Mouse (Mus musculus) neural tube, embryonic 10.5 days (tissue): ENCODE results near the gene Npb.

ENCODE experiments used
- DNase-seq: peaks from one replicate; pipeline ENCODE4 v3.0.0-alpha.2; 2017; ENCODE audit warnings: low spot score; ENCODE audit errors: extremely low spot score

Gene Npb

GRCm38 (mm10) chr11:120630881-120631725 lies 22.8 kb downstream of the Npb start:
- DNase-seq: no peak

- no peak for DNase-seq
These were observed 23.6 kb downstream of the Npb start for GRCm38 (mm10) chr11:120631726-120632448.

GRCm38 (mm10) chr11:120632559-120633519 lies 24.6 kb downstream of the Npb start:
- peak; percentile 74 for DNase-seq

- DNase-seq: peak; percentile 93
These were observed 25.5 kb downstream of the Npb start, which contains the start of gene Mafg for GRCm38 (mm10) chr11:120633520-120634343. Gene Mafg, minus strand, starts transcription at chr11:120633600.

GRCm38 (mm10) chr11:120634810-120635209 lies 26.5 kb downstream of the Npb start:
- DNase-seq: no peak

- no peak for DNase-seq
These were observed 33.0 kb downstream of the Npb start for GRCm38 (mm10) chr11:120641255-120641654.

GRCm38 (mm10) chr11:120641869-120642268 lies 33.6 kb downstream of the Npb start:
- DNase-seq: no peak

- no peak for DNase-seq
These were observed 34.8 kb downstream of the Npb start for GRCm38 (mm10) chr11:120642939-120643600.

GRCm38 (mm10) chr11:120643601-120643987 lies 35.3 kb downstream of the Npb start, which contains the start of gene Pycr1:
Gene Pycr1, minus strand, starts transcription at chr11:120643769.
- peak; percentile 96 for DNase-seq

GRCm38 (mm10) chr11:120647047-120647830 lies 39.0 kb downstream of the Npb start:
- no peak for DNase-seq

GRCm38 (mm10) chr11:120648001-120648476 lies 39.8 kb downstream of the Npb start, which contains the start of gene Myadml2:
Gene Myadml2, minus strand, starts transcription at chr11:120648158.
- DNase-seq: peak; percentile 55

GRCm38 (mm10) chr11:120651872-120652271 lies 43.6 kb downstream of the Npb start:
- DNase-seq: no peak

- no peak for DNase-seq
These were observed 46.5 kb downstream of the Npb start for GRCm38 (mm10) chr11:120654741-120655140.

GRCm38 (mm10) chr11:120657301-120657700 lies 49.0 kb downstream of the Npb start:
- DNase-seq: no peak
